Mouse (Mus musculus): ENCODE results near the gene Ube2g1. TPM values are rescaled to one million over a fixed set of nuclear protein-coding genes. Genes with fewer than 3 reads are reported as not detected.
"Not testable (repeated sequence)": the region's sequence is repeated elsewhere in the genome, so short reads cannot be mapped to it uniquely, and the experiment has no call there.

Ube2g1 gene
- total RNA-seq, 2 experiments from 2014 or later, result 22.4 to 41.5 TPM

- ATAC-seq (ENCODE audit: poor library complexity, severe bottlenecking), result no peak
Observed at GRCm38 (mm10) chr11:72597780-72598179, 9.3 kb upstream of the Ube2g1 start.

GRCm38 (mm10) chr11:72607469-72608070 lies 487 bp downstream of the Ube2g1 start:
- ATAC-seq (ENCODE audit: poor library complexity, severe bottlenecking), result peak; percentile 61

- peak; percentile 80 for ATAC-seq (ENCODE audit: poor library complexity, severe bottlenecking)
Observed at GRCm38 (mm10) chr11:72608071-72608679, 1.1 kb downstream of the Ube2g1 start.

- ATAC-seq (ENCODE audit: poor library complexity, severe bottlenecking), result no peak
Observed at GRCm38 (mm10) chr11:72609242-72609641, 2.2 kb downstream of the Ube2g1 start.

- ATAC-seq (ENCODE audit: poor library complexity, severe bottlenecking), result not testable (repeated sequence)
Observed at GRCm38 (mm10) chr11:72614336-72614735, 7.3 kb downstream of the Ube2g1 start.

GRCm38 (mm10) chr11:72615931-72616330 lies 8.8 kb downstream of the Ube2g1 start:
- no peak for ATAC-seq (ENCODE audit: poor library complexity, severe bottlenecking)

GRCm38 (mm10) chr11:72618476-72618875 lies 11.4 kb downstream of the Ube2g1 start:
- ATAC-seq (ENCODE audit: poor library complexity, severe bottlenecking), result no peak

- no peak for ATAC-seq (ENCODE audit: poor library complexity, severe bottlenecking)
Observed at GRCm38 (mm10) chr11:72642730-72643129, 35.6 kb downstream of the Ube2g1 start.

GRCm38 (mm10) chr11:72645386-72645785 lies 38.3 kb downstream of the Ube2g1 start:
- no peak for ATAC-seq (ENCODE audit: poor library complexity, severe bottlenecking)

- no peak for ATAC-seq (ENCODE audit: poor library complexity, severe bottlenecking)
Observed at GRCm38 (mm10) chr11:72650347-72650746, 43.3 kb downstream of the Ube2g1 start.

- ATAC-seq (ENCODE audit: poor library complexity, severe bottlenecking), result no peak
Observed at GRCm38 (mm10) chr11:72659918-72660317, 52.8 kb downstream of the Ube2g1 start.

- no peak for ATAC-seq (ENCODE audit: poor library complexity, severe bottlenecking)
Observed at GRCm38 (mm10) chr11:72660359-72660758, 53.3 kb downstream of the Ube2g1 start.

GRCm38 (mm10) chr11:72664641-72665040 lies 57.6 kb downstream of the Ube2g1 start:
- ATAC-seq (ENCODE audit: poor library complexity, severe bottlenecking), result no peak

- no peak for ATAC-seq (ENCODE audit: poor library complexity, severe bottlenecking)
Observed at GRCm38 (mm10) chr11:72670634-72671033, 63.6 kb downstream of the Ube2g1 start.

- no peak for ATAC-seq (ENCODE audit: poor library complexity, severe bottlenecking)
Observed at GRCm38 (mm10) chr11:72671294-72671988, 64.4 kb downstream of the Ube2g1 start.

- no peak for ATAC-seq (ENCODE audit: poor library complexity, severe bottlenecking)
Observed at GRCm38 (mm10) chr11:72672438-72672837, 65.4 kb downstream of the Ube2g1 start.

GRCm38 (mm10) chr11:72675280-72675679 lies 68.2 kb downstream of the Ube2g1 start:
- ATAC-seq (ENCODE audit: poor library complexity, severe bottlenecking), result no peak

- no peak for ATAC-seq (ENCODE audit: poor library complexity, severe bottlenecking)
Observed at GRCm38 (mm10) chr11:72680726-72681125, 73.6 kb downstream of the Ube2g1 start.

GRCm38 (mm10) chr11:72683402-72683801 lies 76.3 kb downstream of the Ube2g1 start:
- no peak for ATAC-seq (ENCODE audit: poor library complexity, severe bottlenecking)

GRCm38 (mm10) chr11:72686697-72687096 lies 79.6 kb downstream of the Ube2g1 start:
- no peak for ATAC-seq (ENCODE audit: poor library complexity, severe bottlenecking)

GRCm38 (mm10) chr11:72688242-72688641 lies 81.2 kb downstream of the Ube2g1 start:
- ATAC-seq (ENCODE audit: poor library complexity, severe bottlenecking), result peak; percentile 36; the same call in 1 of the 2 replicates

GRCm38 (mm10) chr11:72689115-72689514 lies 82.0 kb downstream of the Ube2g1 start:
- no peak for ATAC-seq (ENCODE audit: poor library complexity, severe bottlenecking)

Measured in megakaryocyte, adult 5-6 weeks (primary cell).